Mouse (Mus musculus) adrenal gland, postnatal 36 days (tissue): ENCODE measurements at regions not wholly inside any gene's neighbourhood (a gene's known extent, or its start where the extent isn't known, plus 50 kb on each side); places are given as distances from the start of the nearest gene placed in this dataset.
"Not testable (repeated sequence)": the region's sequence is repeated elsewhere in the genome, so short reads cannot be mapped to it uniquely, and the experiment has no call there.

ENCODE experiments used
- DNase-seq, 2 experiments: peaks; one replicate each; pipeline ENCODE4 v3.0.0; 2021; ENCODE audit warnings: mixed read lengths in 1 of 2

DNA sequence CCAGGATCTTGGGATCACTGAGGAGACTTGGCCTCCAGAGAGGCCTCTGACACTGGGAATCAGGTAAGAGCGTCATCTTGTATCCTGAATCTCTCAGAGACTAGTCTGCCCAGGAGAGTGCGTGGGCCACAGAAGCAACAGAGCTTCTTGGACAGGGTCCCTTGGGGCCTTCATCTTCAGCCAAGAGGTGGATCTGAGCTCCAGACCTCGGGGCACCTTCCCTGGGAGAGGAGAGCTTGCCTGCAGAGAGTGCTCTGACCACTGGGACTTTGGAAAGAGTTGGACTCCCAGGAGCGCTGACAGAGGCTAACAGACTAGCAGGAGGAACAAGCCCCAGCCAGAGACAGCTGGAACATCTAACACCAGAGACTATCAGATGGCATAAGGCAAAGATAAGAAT, 73.9 kb upstream of the Gm15319 start:
- peak; percentile 2 to 9 for DNase-seq

DNA sequence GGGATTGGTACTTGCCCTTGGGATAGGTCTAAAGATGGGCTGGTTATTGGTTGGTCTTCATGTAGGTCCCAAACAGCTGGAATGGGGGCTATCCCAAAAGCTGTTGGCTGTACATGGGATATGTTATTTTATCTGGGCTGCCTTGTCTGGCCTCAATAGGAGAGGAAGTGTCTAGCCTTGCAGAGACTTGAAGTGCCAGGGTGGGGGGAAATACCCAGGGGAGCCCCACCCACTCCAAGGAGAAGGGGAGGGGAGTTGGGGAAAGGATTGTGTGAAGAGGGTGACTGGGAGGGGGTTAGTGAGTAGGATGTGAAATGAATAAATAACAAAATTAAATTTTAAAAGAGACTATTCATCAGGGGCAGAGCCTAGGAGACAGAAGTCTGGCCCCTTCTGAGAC, 70.2 kb upstream of the Gm15319 start:
- not testable (repeated sequence) for DNase-seq

DNA sequence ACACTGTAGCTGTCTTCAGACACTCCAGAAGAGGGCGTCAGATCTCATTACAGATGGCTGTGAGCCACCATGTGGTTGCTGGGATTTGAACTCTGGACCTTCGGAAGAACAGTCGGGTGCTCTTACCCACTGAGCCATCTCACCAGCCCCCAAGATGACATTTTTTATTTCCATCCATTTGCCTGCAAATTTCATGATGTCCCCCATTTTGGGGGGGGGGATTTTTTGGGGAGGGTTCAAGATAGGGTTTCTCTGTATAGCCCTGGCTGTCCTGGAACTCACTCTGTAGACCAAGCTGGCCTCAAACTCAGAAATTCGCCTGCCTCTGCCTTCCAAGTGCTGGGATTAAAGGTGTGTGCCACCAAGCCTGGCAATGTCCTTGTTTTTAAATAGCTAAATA, 66.5 kb upstream of the Gm15319 start:
- not testable (repeated sequence) for DNase-seq

DNA sequence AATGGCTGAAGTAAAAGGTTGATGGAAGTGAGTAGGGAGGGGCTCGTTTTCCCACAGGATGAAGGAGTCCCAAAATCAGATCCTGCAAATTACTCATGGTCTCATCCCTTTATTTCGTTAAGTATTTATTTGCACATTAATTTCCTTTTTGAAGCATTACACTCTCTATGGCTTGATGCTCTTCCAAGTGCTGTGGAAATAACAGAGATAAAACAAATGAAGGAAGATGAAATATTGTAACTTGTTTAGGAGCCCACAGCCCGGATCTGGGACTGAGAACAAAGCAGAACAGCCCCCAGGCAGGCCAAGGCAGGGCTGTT, 61.9 kb upstream of the Gm15319 start:
- DNase-seq: not testable (repeated sequence)

DNA sequence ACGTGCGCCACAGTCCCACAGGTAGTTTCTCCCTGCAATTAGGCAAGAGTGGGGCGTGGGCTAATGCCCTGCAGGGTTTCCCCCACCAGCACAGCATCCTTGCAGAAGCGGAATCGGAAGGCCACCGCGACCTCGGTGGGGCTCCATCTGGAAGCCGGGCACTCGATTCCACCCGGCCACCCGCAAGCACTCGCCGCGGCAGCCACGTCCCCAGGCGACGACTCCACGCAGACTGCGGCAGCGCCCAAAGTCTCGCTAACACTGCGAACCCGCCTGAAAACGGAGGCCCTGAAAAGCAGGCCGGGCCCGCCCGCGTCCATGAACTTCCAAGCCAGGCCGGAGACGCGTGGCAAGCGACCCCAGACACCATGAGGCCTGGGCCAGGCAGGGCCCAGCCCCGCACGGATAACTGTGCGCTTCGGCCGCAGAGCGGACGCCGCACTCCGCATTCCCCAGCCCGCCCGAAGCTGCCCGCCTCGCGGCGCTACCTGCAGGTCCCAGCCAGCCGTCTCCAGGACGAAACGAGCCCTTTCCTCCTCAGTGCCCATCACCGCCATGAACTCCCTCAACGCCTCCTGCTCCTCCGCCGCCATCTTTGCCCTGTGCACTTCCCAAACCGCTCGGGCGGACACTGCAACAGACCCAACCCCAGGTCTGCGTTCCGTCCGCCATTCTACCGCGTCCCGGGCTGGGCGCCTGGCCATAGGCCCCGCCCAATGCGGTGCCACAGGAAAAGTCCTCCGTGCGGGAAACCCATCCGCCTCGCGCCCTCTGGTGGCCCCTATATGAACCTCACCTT, 61.3 kb upstream of the Gm15319 start:
- DNase-seq: peak; percentile 100

DNA sequence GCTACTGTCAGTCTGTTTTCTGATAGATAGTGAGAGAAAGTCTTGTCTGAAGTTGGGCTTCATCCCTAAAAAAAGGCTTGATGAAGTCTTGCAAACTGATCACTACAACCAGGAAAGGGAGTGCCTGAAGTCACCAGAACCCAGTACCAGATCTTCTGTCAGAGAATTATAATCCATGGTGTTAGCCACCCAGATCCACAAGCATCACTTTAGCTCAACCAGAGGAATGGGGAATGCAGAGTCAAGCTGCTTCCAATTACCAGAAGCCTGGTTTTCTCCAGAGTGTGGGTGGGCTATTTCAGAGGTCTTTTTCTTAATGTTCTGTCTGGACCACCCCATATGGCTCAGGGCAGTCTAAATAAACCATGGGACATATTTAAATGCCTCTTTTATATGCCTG, 57.8 kb upstream of the Gm15319 start:
- not testable (repeated sequence) for DNase-seq
